Mouse (Mus musculus): ENCODE data around the gene Jak1. TPM values are rescaled to one million over a fixed set of nuclear protein-coding genes. Genes with fewer than 3 reads are reported as not detected.
A peak's percentile ranks its signal among the peaks of the same experiment; 100 is the strongest.

The Jak1 gene
- polyA plus RNA-seq, 1 experiment from 2014 or later = 49.0 TPM

GRCm38 (mm10) chr4:101174916-101175625, 90.0 kb downstream of the Jak1 start:
- no peak for DNase-seq (ENCODE audit: low spot score)
- Histone ChIP-seq H3K27ac (replicated peaks) (no peak overlapping the region), H3K27me3 (replicated peaks; ENCODE audit: low read depth, poor library complexity, severe bottlenecking) (no peaks in the 10 kb centered on the region), H3K4me3 (no peak overlapping the region), H3K36me3 (replicated peaks) (peaks cover 49% of the 10 kb centered on the region), H3K4me1 (0 out of 2 replicates have a peak, but pooled peaks cover 6% of the 10 kb centered on the region), H3K9me3 (no peaks in the 10 kb centered on the region)
- WGBS = 84% methylated on average over 10 of the region's 10 CpGs

GRCm38 (mm10) chr4:101172738-101173137, 92.3 kb downstream of the Jak1 start:
- Histone ChIP-seq H3K36me3 (replicated peaks) (peaks cover 52% of the 10 kb centered on the region), H3K27ac (replicated peaks) (no peak overlapping the region), H3K4me1 (0 out of 2 replicates have a peak, but pooled peaks cover 3% of the 10 kb centered on the region), H3K27me3 (replicated peaks; ENCODE audit: low read depth, poor library complexity, severe bottlenecking) (no peaks in the 10 kb centered on the region), H3K4me3 (no peak overlapping the region), H3K9me3 (no peaks in the 10 kb centered on the region)
- DNase-seq (ENCODE audit: low spot score) = no peak
- WGBS = 81% methylated on average over 2 of the region's 2 CpGs

- H3K27ac ChIP-seq (replicated peaks) = no peak overlapping the region
- H3K9me3 ChIP-seq = no peaks in the 10 kb centered on the region
- peaks cover 46% of the 10 kb centered on the region for H3K36me3 ChIP-seq (replicated peaks)
- H3K4me1 ChIP-seq = no peaks in the 10 kb centered on the region
- no peaks in the 10 kb centered on the region for H3K27me3 ChIP-seq (replicated peaks; ENCODE audit: low read depth, poor library complexity, severe bottlenecking)
- DNase-seq (ENCODE audit: low spot score) = peak; percentile 14
- 55% methylated on average over 6 of the region's 6 CpGs for WGBS
- no peak overlapping the region for H3K4me3 ChIP-seq
Observed at GRCm38 (mm10) chr4:101168189-101168778, 96.8 kb downstream of the Jak1 start.

GRCm38 (mm10) chr4:101167777-101168176, 97.3 kb downstream of the Jak1 start:
- 85% methylated on average over 1 of the region's 1 CpGs for WGBS
- DNase-seq (ENCODE audit: low spot score) = no peak
- no peak overlapping the region for H3K4me3 ChIP-seq
- H3K27me3 ChIP-seq (replicated peaks; ENCODE audit: low read depth, poor library complexity, severe bottlenecking) = no peaks in the 10 kb centered on the region
- H3K4me1 ChIP-seq = no peaks in the 10 kb centered on the region
- H3K36me3 ChIP-seq (replicated peaks) = peaks cover 49% of the 10 kb centered on the region
- no peaks in the 10 kb centered on the region for H3K9me3 ChIP-seq
- H3K27ac ChIP-seq (replicated peaks) = no peak overlapping the region

GRCm38 (mm10) chr4:101165776-101166175, 99.3 kb downstream of the Jak1 start:
- no peak overlapping the region for H3K4me3 ChIP-seq
- H3K4me1 ChIP-seq = no peaks in the 10 kb centered on the region
- H3K9me3 ChIP-seq = no peaks in the 10 kb centered on the region
- H3K27ac ChIP-seq (replicated peaks) = no peak overlapping the region
- no peaks in the 10 kb centered on the region for H3K27me3 ChIP-seq (replicated peaks; ENCODE audit: low read depth, poor library complexity, severe bottlenecking)
- WGBS = 88% methylated on average over 4 of the region's 4 CpGs
- DNase-seq (ENCODE audit: low spot score) = no peak
- H3K36me3 ChIP-seq (replicated peaks) = peaks cover 58% of the 10 kb centered on the region

- Histone ChIP-seq H3K36me3 (replicated peaks) (peaks cover 53% of the 10 kb centered on the region), H3K4me1 (no peaks in the 10 kb centered on the region), H3K27ac (replicated peaks) (no peak overlapping the region), H3K9me3 (no peaks in the 10 kb centered on the region), H3K27me3 (replicated peaks; ENCODE audit: low read depth, poor library complexity, severe bottlenecking) (no peaks in the 10 kb centered on the region), H3K4me3 (no peak overlapping the region)
- 94% methylated on average over 2 of the region's 2 CpGs for WGBS
- no peak for DNase-seq (ENCODE audit: low spot score)
Observed at GRCm38 (mm10) chr4:101164673-101165072, 100.4 kb downstream of the Jak1 start.

- H3K36me3 ChIP-seq (replicated peaks) = peaks cover 51% of the 10 kb centered on the region
- no peak overlapping the region for H3K4me3 ChIP-seq
Observed at GRCm38 (mm10) chr4:101164189-101164588, 100.9 kb downstream of the Jak1 start.

GRCm38 (mm10) chr4:101160821-101161220, 104.3 kb downstream of the Jak1 start:
- Histone ChIP-seq H3K27ac (replicated peaks) (no peak overlapping the region), H3K9me3 (no peaks in the 10 kb centered on the region), H3K36me3 (replicated peaks) (peaks cover 73% of the 10 kb centered on the region), H3K27me3 (replicated peaks; ENCODE audit: low read depth, poor library complexity, severe bottlenecking) (no peaks in the 10 kb centered on the region), H3K4me3 (no peak overlapping the region), H3K4me1 (no peaks in the 10 kb centered on the region)
- DNase-seq (ENCODE audit: low spot score) = no peak
- 86% methylated on average over 1 of the region's 1 CpGs for WGBS

More at GRCm38 (mm10) chr4:101164189-101164588, 100.9 kb downstream of the Jak1 start:
- Histone ChIP-seq H3K4me1 (no peaks in the 10 kb centered on the region), H3K9me3 (no peaks in the 10 kb centered on the region), H3K27ac (replicated peaks) (no peak overlapping the region), H3K27me3 (replicated peaks; ENCODE audit: low read depth, poor library complexity, severe bottlenecking) (no peaks in the 10 kb centered on the region)
- 90% methylated on average over 2 of the region's 2 CpGs for WGBS
- DNase-seq (ENCODE audit: low spot score) = no peak

- no peak overlapping the region for H3K4me3 ChIP-seq
- no peak for DNase-seq (ENCODE audit: low spot score)
- WGBS = 77% methylated on average over 12 of the region's 12 CpGs
- H3K27ac ChIP-seq (replicated peaks) = no peak overlapping the region
- no peaks in the 10 kb centered on the region for H3K9me3 ChIP-seq
- no peaks in the 10 kb centered on the region for H3K27me3 ChIP-seq (replicated peaks; ENCODE audit: low read depth, poor library complexity, severe bottlenecking)
- H3K36me3 ChIP-seq (replicated peaks) = peaks cover 85% of the 10 kb centered on the region
- no peaks in the 10 kb centered on the region for H3K4me1 ChIP-seq
Observed at GRCm38 (mm10) chr4:101159191-101159764, 105.8 kb downstream of the Jak1 start.

GRCm38 (mm10) chr4:101158282-101158681, 106.8 kb downstream of the Jak1 start:
- no peak for DNase-seq (ENCODE audit: low spot score)
- H3K36me3 ChIP-seq (replicated peaks) = peaks cover 84% of the 10 kb centered on the region
- no peak overlapping the region for H3K4me3 ChIP-seq
- WGBS = 91% methylated on average over 6 of the region's 6 CpGs
- no peaks in the 10 kb centered on the region for H3K4me1 ChIP-seq
- H3K9me3 ChIP-seq = no peaks in the 10 kb centered on the region
- H3K27ac ChIP-seq (replicated peaks) = no peak overlapping the region
- H3K27me3 ChIP-seq (replicated peaks; ENCODE audit: low read depth, poor library complexity, severe bottlenecking) = no peaks in the 10 kb centered on the region

- Histone ChIP-seq H3K4me3 (no peak overlapping the region), H3K9me3 (no peaks in the 10 kb centered on the region), H3K36me3 (replicated peaks) (peaks cover 82% of the 10 kb centered on the region), H3K27me3 (replicated peaks; ENCODE audit: low read depth, poor library complexity, severe bottlenecking) (no peaks in the 10 kb centered on the region), H3K27ac (replicated peaks) (no peak overlapping the region), H3K4me1 (no peaks in the 10 kb centered on the region)
- 91% methylated on average over 5 of the region's 5 CpGs for WGBS
- DNase-seq (ENCODE audit: low spot score) = no peak
Observed at GRCm38 (mm10) chr4:101157476-101157875, 107.6 kb downstream of the Jak1 start.

GRCm38 (mm10) chr4:101155541-101155940, 109.5 kb downstream of the Jak1 start:
- Histone ChIP-seq H3K27me3 (replicated peaks; ENCODE audit: low read depth, poor library complexity, severe bottlenecking) (no peaks in the 10 kb centered on the region), H3K4me1 (no peaks in the 10 kb centered on the region), H3K27ac (replicated peaks) (no peak overlapping the region), H3K4me3 (no peak overlapping the region), H3K36me3 (replicated peaks) (peaks cover 86% of the 10 kb centered on the region), H3K9me3 (no peaks in the 10 kb centered on the region)
- 81% methylated on average over 4 of the region's 4 CpGs for WGBS
- no peak for DNase-seq (ENCODE audit: low spot score)

Data from embryonic facial prominence, embryonic 10.5 days (tissue).